Mouse (Mus musculus): ENCODE data around the gene Bcl11a. TPM values are rescaled to one million over a fixed set of nuclear protein-coding genes. Genes with fewer than 3 reads are reported as not detected.

The Bcl11a gene
- total RNA-seq, 2 experiments from 2014 or later, result 94.7 to 104 TPM

GRCm38 (mm10) chr11:24141479-24142251 is 63.8 kb downstream of the Bcl11a start:
- DNase-seq (ENCODE audit: low spot score in 2 of 2), result peak in 1 of 2 experiments; percentile 83
- intact Hi-C loops (cut with DNase I), result loop anchor here (5.0 kb wide), 2 partner anchors 34 to 59 kb away; no protein-coding TSS in a partner anchor

GRCm38 (mm10) chr11:24142316-24142715 is 64.5 kb downstream of the Bcl11a start:
- intact Hi-C loops (cut with DNase I), result loop anchor here (5.0 kb wide), 2 partner anchors 35 to 60 kb away; no protein-coding TSS in a partner anchor
- DNase-seq (ENCODE audit: low spot score in 2 of 2), result no peak

GRCm38 (mm10) chr11:24144159-24144946 is 66.5 kb downstream of the Bcl11a start:
- intact Hi-C loops (cut with DNase I), result loop anchor here (5.0 kb wide), 2 partner anchors 37 to 62 kb away; no protein-coding TSS in a partner anchor
- peak; percentile 69 to 94 for DNase-seq (ENCODE audit: low spot score in 2 of 2)

DNA sequence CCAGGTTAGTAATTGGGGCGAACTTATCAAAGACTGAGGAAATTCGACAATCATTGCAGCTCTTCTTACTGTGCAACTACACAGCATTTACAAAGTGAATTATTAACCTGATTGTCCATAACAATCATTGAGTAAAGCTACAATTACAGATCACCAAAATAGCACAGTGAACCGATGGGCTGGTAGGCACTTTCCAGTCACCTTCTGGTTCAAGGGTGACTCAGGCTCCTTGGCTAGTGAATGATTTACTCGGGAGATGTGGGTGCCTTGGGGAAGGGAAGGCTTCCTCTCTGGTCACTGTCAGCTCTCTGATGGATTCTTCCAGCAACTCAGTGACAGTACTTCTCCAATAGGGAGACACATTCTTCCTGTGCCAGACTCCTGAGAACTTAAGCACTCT is 68.2 kb downstream of the Bcl11a start:
- DNase-seq (ENCODE audit: low spot score in 2 of 2), result no peak
- intact Hi-C loops (cut with DNase I), result loop anchor here (5.0 kb wide), 1 partner anchor 1716 kb away; no protein-coding TSS in a partner anchor

- no peak for DNase-seq (ENCODE audit: low spot score in 2 of 2)
- intact Hi-C loops (cut with DNase I), result loop anchor here (5.0 kb wide), 1 partner anchor 1716 kb away; no protein-coding TSS in a partner anchor
Measured at GRCm38 (mm10) chr11:24146437-24146836, 68.6 kb downstream of the Bcl11a start.

DNA sequence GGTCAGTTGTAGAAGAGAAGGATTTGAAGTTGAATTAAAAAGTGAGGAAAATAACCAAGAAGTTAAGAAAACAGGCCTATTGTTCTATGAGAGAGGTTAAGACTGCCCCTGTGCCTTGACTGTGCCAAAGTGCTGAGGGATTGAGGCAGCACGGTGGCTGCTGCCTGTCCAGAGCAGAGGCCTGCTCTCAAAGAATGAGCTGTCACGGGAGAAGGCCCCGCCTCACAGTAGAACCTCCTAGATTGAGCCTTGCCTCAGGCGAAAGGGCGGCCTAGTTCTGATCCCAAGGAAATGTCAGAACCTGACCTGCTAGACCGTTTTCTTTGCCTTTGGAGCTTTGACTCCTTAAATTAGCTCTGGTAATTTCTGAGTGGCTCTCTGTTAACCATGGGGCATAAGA is 69.8 kb downstream of the Bcl11a start:
- intact Hi-C loops (cut with DNase I), result loop anchor here (5.0 kb wide), 1 partner anchor 1715 kb away; no protein-coding TSS in a partner anchor
- DNase-seq (ENCODE audit: low spot score in 2 of 2), result no peak

DNA sequence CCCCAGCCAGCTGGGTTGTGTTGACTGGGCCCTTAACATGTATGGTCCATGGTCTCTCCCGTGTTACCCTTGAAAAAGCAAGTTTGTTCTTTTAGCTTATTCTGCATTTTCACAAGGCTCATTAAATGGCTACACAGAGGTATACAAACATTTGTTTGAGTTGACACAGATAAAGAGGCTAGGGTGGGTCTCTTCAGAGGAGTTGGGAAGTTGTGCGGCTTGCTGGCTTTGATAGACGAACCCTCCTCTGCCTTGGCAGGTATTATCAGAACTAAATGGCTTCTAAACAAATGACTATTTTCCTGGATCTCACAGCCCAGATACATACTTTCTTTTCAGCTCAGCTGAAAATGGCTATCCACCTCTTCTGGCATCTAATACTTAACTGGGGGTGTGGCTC is 70.7 kb downstream of the Bcl11a start:
- DNase-seq (ENCODE audit: low spot score in 2 of 2), result no peak
- intact Hi-C loops (cut with DNase I), result loop anchor here (5.0 kb wide), 1 partner anchor 1714 kb away; no protein-coding TSS in a partner anchor

GRCm38 (mm10) chr11:24149462-24150220 is 71.8 kb downstream of the Bcl11a start:
- peak in 1 of 2 experiments; percentile 78 for DNase-seq (ENCODE audit: low spot score in 2 of 2)
- intact Hi-C loops (cut with DNase I), result loop anchor here (5.0 to 10.0 kb wide), 2 partner anchors 165 to 1713 kb away; no protein-coding TSS in a partner anchor

- no peak for DNase-seq (ENCODE audit: low spot score in 2 of 2)
- intact Hi-C loops (cut with DNase I), result loop anchor here (10.0 kb wide), 1 partner anchor 167 kb away; no protein-coding TSS in a partner anchor
Measured at GRCm38 (mm10) chr11:24152076-24152784, 74.4 kb downstream of the Bcl11a start.

GRCm38 (mm10) chr11:24153049-24153448 is 75.2 kb downstream of the Bcl11a start:
- intact Hi-C loops (cut with DNase I), result loop anchor here (10.0 kb wide), 1 partner anchor 168 kb away; no protein-coding TSS in a partner anchor
- DNase-seq (ENCODE audit: low spot score in 2 of 2), result no peak

GRCm38 (mm10) chr11:24158026-24158425 is 80.2 kb downstream of the Bcl11a start:
- no peak for DNase-seq (ENCODE audit: low spot score in 2 of 2)
- intact Hi-C loops (cut with DNase I), result loop anchor here (10.0 kb wide), 1 partner anchor 173 kb away; no protein-coding TSS in a partner anchor

DNA sequence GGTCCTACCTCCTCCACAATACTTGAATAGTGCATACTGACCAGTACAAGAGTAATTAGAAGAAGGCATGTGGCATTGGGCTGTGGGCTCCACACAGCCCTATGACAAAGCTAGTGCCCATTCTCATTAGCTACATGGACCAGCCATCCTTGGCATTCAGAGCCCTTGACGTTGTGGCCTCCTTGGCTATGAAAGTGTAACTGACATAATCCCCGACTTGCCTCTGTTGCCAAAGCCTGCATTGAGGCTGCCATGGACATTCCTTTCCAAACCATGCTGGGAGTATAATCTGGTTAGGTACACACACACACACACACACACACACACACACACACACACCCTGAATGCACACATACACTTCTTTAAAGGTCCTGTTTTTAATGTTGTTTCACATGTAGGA is 81.8 kb downstream of the Bcl11a start:
- DNase-seq (ENCODE audit: low spot score in 2 of 2), result no peak
- intact Hi-C loops (cut with DNase I), result loop anchor here (10.0 kb wide), 1 partner anchor 175 kb away; no protein-coding TSS in a partner anchor

DNA sequence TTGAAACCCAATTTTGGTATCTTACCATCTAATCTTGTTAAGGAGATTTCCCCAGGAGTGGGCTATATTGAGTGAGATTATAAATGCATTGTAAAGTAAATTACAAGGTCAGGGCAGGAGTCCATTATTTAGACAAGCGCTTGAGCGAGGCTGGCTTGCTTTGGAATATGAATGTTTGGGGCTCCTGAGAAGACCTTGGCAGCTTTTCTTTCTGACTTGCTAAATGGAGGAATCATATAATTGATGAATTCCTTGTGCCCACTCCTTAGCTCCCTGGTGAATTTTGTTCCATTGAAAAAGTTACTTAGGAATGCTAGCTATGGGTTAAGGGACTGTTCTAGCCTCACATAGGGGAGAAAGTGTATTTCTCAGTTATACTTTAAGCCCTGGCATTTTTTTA is 83.6 kb downstream of the Bcl11a start:
- intact Hi-C loops (cut with DNase I), result no loop called here
- no peak for DNase-seq (ENCODE audit: low spot score in 2 of 2)

DNA sequence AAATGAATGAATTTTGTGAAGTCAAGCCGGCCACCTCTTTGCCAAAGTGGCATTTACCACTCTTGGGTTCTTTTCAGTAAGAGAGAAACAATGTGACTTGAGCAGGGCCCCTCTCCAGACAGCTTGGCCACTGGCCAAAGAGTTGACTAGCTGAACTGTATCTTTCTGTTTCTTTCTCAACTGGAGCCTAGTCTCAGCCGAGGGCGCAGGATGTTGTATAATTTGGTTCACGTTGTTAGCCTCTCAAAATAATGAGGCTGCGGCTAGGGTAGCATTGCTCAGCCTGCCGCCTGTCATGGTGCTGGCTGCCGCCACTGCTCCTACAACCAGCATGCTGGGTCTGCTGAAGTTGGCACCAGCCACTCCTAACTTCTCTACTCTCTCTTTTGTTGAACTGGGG is 84.2 kb downstream of the Bcl11a start:
- intact Hi-C loops (cut with DNase I), result no loop called here
- DNase-seq (ENCODE audit: low spot score in 2 of 2), result peak in 1 of 2 experiments; percentile 74

GRCm38 (mm10) chr11:24163072-24163471 is 85.2 kb downstream of the Bcl11a start:
- intact Hi-C loops (cut with DNase I), result no loop called here
- DNase-seq (ENCODE audit: low spot score in 2 of 2), result no peak

- intact Hi-C loops (cut with DNase I), result no loop called here
- DNase-seq (ENCODE audit: low spot score in 2 of 2), result no peak
Measured at GRCm38 (mm10) chr11:24164065-24164464, 86.2 kb downstream of the Bcl11a start.

GRCm38 (mm10) chr11:24171675-24172285 is 93.9 kb downstream of the Bcl11a start:
- intact Hi-C loops (cut with DNase I), result no loop called here
- DNase-seq (ENCODE audit: low spot score in 2 of 2), result no peak

- DNase-seq (ENCODE audit: low spot score in 2 of 2), result no peak
- intact Hi-C loops (cut with DNase I), result no loop called here
Measured at GRCm38 (mm10) chr11:24172585-24172984, 94.7 kb downstream of the Bcl11a start.
